Mouse (Mus musculus) C2C12 (cell line): ENCODE measurements around the gene Map3k4.

ENCODE experiments used
- CEBPB ChIP-seq: IDR thresholded peaks from one replicate; pipeline ENCODE4 v1.6.1; 2011; ENCODE audit warnings: low read depth, mild to moderate bottlenecking, control low read depth, moderate library complexity
- CTCF ChIP-seq: IDR thresholded peaks from one replicate; pipeline ENCODE4 v1.5.1; 2011; ENCODE audit not compliant: control insufficient read depth, insufficient read depth, insufficient read length
- FOSL1 ChIP-seq: IDR thresholded peaks from one replicate; pipeline ENCODE4 v1.8.0; 2011; ENCODE audit warnings: mild to moderate bottlenecking, low read length; ENCODE audit not compliant: poor library complexity, insufficient read depth, severe bottlenecking
- MAX ChIP-seq: IDR thresholded peaks from one replicate; pipeline ENCODE4 v1.6.1; 2011; ENCODE audit warnings: mild to moderate bottlenecking, control low read depth
- MYOD1 ChIP-seq: IDR thresholded peaks from one replicate; pipeline ENCODE4 v1.6.1; 2011; ENCODE audit warnings: low read depth; ENCODE audit not compliant: control insufficient read depth, insufficient read length
- MYOG ChIP-seq: IDR thresholded peaks from one replicate; pipeline ENCODE4 v1.6.1; 2011; ENCODE audit not compliant: control insufficient read depth, insufficient read length; ENCODE audit errors: extremely low read depth
- USF1 ChIP-seq: IDR thresholded peaks from one replicate; pipeline ENCODE4 v1.6.1; 2011; ENCODE audit warnings: low read depth, mild to moderate bottlenecking, control low read depth, moderate library complexity

- TF ChIP-seq CTCF: no peak
- TF ChIP-seq USF1: no peak
- TF ChIP-seq MYOG: no peak
- no peak for TF ChIP-seq CEBPB
- no peak for TF ChIP-seq FOSL1
- TF ChIP-seq MAX: no peak
- no peak for TF ChIP-seq MYOD1
Observed at GRCm38 (mm10) chr17:12223682-12224081, 94.9 kb downstream of the Map3k4 start.
